Mouse (Mus musculus) lung, adult 2 months (tissue): Measurements from ENCODE around the gene Slc25a26.

Experiments
- CTCF ChIP-seq: fragments of 200-500 bp; IDR thresholded peaks from 2 replicates; pipeline ENCODE4 v1.5.1; 2011; ENCODE audit warnings: mild to moderate bottlenecking, low read length, control low read depth; ENCODE audit not compliant: insufficient read depth
- POLR2A ChIP-seq: fragments of 200-500 bp; IDR thresholded peaks from 2 replicates; pipeline ENCODE4 v1.6.1; 2011; ENCODE audit warnings: low read depth, mild to moderate bottlenecking, control low read depth, low read length, borderline replicate concordance; ENCODE audit errors: extremely low read depth

GRCm38 (mm10) chr6:94550298-94550697 lies 50.2 kb downstream of the Slc25a26 start:
- TF ChIP-seq CTCF (no peak), POLR2A (no peak)
